Mouse (Mus musculus) G1E (cell line): ENCODE results near the gene Brpf1.

Experiments
- CTCF ChIP-seq: IDR thresholded peaks from 2 replicates; pipeline ENCODE4 v1.5.1; 2012; ENCODE audit warnings: low read depth, low read length, inconsistent platforms, mixed read lengths
- GATA1 ChIP-seq: IDR thresholded peaks from 2 replicates; pipeline ENCODE4 v1.6.1; 2012; ENCODE audit warnings: borderline replicate concordance, low read length, inconsistent platforms, mixed read lengths
- POLR2AphosphoS5 ChIP-seq: IDR thresholded peaks from 2 replicates; pipeline ENCODE4 v1.6.1; 2012; ENCODE audit warnings: low read depth, low read length, inconsistent platforms; ENCODE audit not compliant: insufficient replicate concordance
- TAL1 ChIP-seq: conservative IDR thresholded peaks from 2 replicates; pipeline ENCODE4 v1.6.1; 2012; ENCODE audit warnings: low read depth, low read length, inconsistent platforms, mixed read lengths

DNA sequence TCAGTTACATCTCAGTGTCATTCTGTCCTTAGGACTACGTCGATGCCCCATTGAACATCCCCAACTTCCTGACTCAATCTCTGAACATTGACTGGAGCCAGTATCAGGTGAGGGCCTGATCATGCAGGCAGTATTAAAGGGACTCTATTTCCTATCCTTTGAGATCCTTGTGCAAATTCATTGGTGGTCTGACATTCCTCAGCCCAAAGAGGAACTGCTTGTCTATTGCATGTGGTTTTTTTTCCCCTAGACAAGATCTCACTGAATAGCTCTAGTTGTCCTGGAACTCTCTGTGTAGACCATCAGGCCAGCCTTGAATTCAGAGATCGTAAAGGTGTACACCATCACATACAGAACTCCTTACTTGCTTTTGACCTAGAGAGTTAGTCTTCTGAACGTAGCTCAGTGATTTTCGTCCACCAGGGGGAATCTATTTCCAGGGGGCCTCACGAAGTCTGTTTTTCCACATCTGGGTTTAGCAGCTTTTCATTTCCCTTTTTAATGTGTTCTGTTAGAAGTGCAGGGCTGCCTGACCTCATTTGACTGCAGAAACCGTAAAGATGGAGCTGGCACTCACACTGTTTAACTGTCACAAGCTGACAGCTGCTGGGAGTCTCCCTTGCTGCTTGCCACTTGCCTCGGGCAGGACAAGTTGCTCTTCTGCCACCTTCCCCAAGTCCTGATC, 45.6 kb upstream of the Brpf1 start:
- no peak for TF ChIP-seq CTCF
- no peak for TF ChIP-seq GATA1
- TF ChIP-seq TAL1: no peak
- TF ChIP-seq POLR2AphosphoS5: no peak
